Mouse (Mus musculus) gastrocnemius, adult 2 months (tissue): ENCODE results near the gene Fbxl15. TPM values are rescaled to one million over a fixed set of nuclear protein-coding genes. Genes with fewer than 3 reads are reported as not detected.

Source experiments
- DNase-seq: peaks from one replicate; pipeline ENCODE4 v3.0.0; 2022
- H3K27ac ChIP-seq: fragments of 200-600 bp; 2 replicates; pipeline ENCODE4 v1.8.1; 2022; ENCODE audit warnings: mild to moderate bottlenecking
- H3K4me3 ChIP-seq: fragments of 200-600 bp; 2 replicates; pipeline ENCODE4 v1.8.1; 2022; ENCODE audit warnings: mild to moderate bottlenecking, moderate library complexity
- CTCF ChIP-seq: fragments of 200-600 bp; IDR thresholded peaks from 2 replicates; pipeline ENCODE4 v1.8.1; 2022; ENCODE audit warnings: antibody characterized with exemption, mild to moderate bottlenecking, moderate library complexity
- intact Hi-C: fragments of 180-260 bp; cut with DNase I; formaldehyde crosslinking; loops from one replicate; pipeline ENCODE4 v1.15.1; 2025
- total RNA-seq, 2 experiments: library from RNA; stranded (reverse); gene quantifications; 2 replicates each; pipeline ENCODE4 v1.2.3; 2021

The Fbxl15 gene
- total RNA-seq, 2 experiments from 2014 or later = 2.9 to 3.8 TPM

- H3K4me3 ChIP-seq = peak overlapping the region; percentile 21
- intact Hi-C loops = loop anchor here (10.0 kb wide), 1 partner anchor 115 kb away; no protein-coding TSS in a partner anchor
- peak; percentile 88 for DNase-seq
- TF ChIP-seq CTCF = peak; percentile 91
- 0 out of 2 replicates have a peak overlapping the region, but pooled peaks have one; percentile 36 for H3K27ac ChIP-seq
Observed at GRCm38 (mm10) chr19:46329951-46330350, 2.0 kb downstream of the Fbxl15 start.

DNA sequence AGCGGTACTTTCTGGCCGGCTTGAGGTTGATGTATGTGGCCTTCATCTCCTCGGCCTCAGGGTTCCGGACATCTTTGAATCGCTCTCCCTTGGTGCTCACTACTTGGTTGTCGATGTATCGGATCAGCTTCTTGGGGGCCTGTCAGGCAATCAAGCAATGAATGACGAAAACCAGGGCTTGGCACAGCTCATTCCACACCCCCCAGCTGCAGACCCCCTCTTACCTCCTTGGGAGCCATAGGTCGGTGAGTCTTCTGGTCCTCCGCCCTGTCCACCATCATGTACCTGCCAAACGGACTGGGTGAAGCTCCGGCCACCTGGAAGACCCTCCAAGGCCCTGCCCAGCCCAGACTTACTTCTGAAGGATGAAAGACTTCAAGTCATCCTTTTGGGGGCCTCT lies 2.7 kb downstream of the Fbxl15 start:
- intact Hi-C loops = loop anchor here (10.0 kb wide), 1 partner anchor 114 kb away; no protein-coding TSS in a partner anchor
- Histone ChIP-seq H3K4me3 (no peak overlapping the region), H3K27ac (no peak overlapping the region)
- no peak for TF ChIP-seq CTCF
- DNase-seq = no peak

- intact Hi-C loops = loop anchor here (10.0 kb wide), 1 partner anchor 113 kb away; no protein-coding TSS in a partner anchor
- DNase-seq = no peak
- TF ChIP-seq CTCF = no peak
- H3K4me3 ChIP-seq = no peak overlapping the region
- no peak overlapping the region for H3K27ac ChIP-seq
Observed at GRCm38 (mm10) chr19:46331326-46331725, 3.3 kb downstream of the Fbxl15 start.

DNA sequence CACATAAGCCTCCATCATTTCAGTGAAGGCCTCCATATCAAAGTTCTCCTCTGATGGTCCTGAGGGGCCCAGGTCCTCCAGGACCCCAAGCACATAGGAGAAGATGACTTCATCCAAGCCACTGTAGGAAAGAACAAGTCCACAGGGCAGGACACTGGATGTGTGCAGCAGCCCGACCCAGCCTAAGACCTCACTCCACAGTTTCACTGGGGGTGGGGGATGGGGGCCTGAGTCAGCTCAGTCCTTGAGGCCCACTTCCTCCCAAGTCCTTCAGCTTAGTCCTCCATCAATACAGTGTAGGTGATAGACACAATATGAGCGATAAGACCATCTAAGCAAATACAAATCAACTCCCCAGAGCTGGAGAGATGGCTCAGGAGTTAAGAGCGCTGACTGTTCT lies 4.0 kb downstream of the Fbxl15 start:
- DNase-seq = no peak
- no peak for TF ChIP-seq CTCF
- no peak overlapping the region for H3K4me3 ChIP-seq
- intact Hi-C loops = loop anchor here (10.0 kb wide), 1 partner anchor 113 kb away; no protein-coding TSS in a partner anchor
- no peak overlapping the region for H3K27ac ChIP-seq

- no peak overlapping the region for H3K27ac ChIP-seq
- DNase-seq = no peak
- no peak for TF ChIP-seq CTCF
- H3K4me3 ChIP-seq = no peak overlapping the region
- intact Hi-C loops = loop anchor here (10.0 kb wide), 1 partner anchor 112 kb away; no protein-coding TSS in a partner anchor
Observed at GRCm38 (mm10) chr19:46332721-46333339, 4.8 kb downstream of the Fbxl15 start.

DNA sequence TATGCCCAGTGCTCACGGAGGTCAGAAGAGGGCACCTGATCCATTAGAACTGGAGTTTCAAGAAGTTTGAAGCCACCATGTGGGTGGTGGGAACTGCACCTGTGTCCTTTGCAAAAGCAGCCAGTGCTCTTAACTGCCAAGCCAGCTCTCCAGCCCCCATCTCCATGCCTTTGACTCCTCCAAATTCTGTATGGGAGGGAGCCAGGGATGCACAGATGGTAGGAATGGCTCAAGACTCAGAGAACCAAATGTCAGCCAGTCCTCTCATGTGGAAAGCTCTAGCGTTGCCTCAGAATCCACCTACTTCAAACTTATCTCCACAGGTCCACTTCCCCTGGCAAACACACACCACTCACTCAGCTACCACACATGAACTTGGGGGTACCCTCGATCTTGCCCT lies 5.9 kb downstream of the Fbxl15 start:
- no peak for TF ChIP-seq CTCF
- Histone ChIP-seq H3K4me3 (no peak overlapping the region), H3K27ac (no peak overlapping the region)
- DNase-seq = no peak
- intact Hi-C loops = loop anchor here (10.0 kb wide), 1 partner anchor 111 kb away; no protein-coding TSS in a partner anchor

DNA sequence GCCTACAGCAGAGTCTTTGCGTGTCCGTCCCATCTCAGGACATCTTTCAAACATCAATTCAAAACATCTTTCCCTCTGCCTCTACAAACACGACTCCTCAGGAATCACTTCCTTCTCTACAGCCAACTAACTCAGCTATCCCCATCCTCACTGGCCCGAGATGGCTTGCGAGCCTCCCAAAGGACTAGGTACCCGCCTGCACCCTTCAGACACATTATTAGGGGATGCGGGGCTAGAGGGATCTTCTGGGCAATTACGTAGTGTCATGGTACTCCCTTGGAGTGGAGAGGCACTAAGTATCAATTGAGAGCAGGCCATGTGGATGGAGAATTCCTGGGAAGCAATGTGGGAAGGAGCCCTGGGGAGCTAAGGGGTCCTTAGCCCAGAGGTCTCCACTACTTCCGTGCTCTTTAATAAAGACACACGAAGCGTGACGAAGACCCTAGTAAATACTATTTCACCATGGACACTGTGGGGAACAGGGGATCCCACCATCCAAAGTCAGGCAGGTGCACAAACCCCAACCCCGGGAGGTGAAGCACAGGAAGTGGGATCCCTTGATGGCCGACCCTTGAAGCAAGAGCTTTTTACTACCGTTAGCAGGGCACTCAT lies 9.8 kb downstream of the Fbxl15 start:
- no peak for DNase-seq
- Histone ChIP-seq H3K27ac (peak overlapping the region; percentile 93), H3K4me3 (peak overlapping the region; percentile 83)
- intact Hi-C loops = loop anchor here (2.0 to 10.0 kb wide), 2 partner anchors 19 to 107 kb away; no protein-coding TSS in a partner anchor
- TF ChIP-seq CTCF = no peak

- intact Hi-C loops = loop anchor here (2.0 to 10.0 kb wide), 2 partner anchors 18 to 106 kb away; no protein-coding TSS in a partner anchor
Observed at GRCm38 (mm10) chr19:46338331-46338936, 10.4 kb downstream of the Fbxl15 start, which contains the start of gene Cuedc2. TSS of gene Cuedc2 (minus strand) at chr19:46338702.

GRCm38 (mm10) chr19:46338942-46339286 lies 10.9 kb downstream of the Fbxl15 start:
- DNase-seq = no peak
- H3K4me3 ChIP-seq = peak overlapping the region; percentile 83
- intact Hi-C loops = loop anchor here (2.0 to 10.0 kb wide), 2 partner anchors 18 to 106 kb away; no protein-coding TSS in a partner anchor
- peak overlapping the region; percentile 93 for H3K27ac ChIP-seq
- no peak for TF ChIP-seq CTCF

More at GRCm38 (mm10) chr19:46338331-46338936, 10.4 kb downstream of the Fbxl15 start, which contains the start of gene Cuedc2:
- Histone ChIP-seq H3K4me3 (peak within 1 kb of the TSS; percentile 83), H3K27ac (peak within 1 kb of the TSS; percentile 93)
- peak; percentile 80 for TF ChIP-seq CTCF
- peak; percentile 95 for DNase-seq

DNA sequence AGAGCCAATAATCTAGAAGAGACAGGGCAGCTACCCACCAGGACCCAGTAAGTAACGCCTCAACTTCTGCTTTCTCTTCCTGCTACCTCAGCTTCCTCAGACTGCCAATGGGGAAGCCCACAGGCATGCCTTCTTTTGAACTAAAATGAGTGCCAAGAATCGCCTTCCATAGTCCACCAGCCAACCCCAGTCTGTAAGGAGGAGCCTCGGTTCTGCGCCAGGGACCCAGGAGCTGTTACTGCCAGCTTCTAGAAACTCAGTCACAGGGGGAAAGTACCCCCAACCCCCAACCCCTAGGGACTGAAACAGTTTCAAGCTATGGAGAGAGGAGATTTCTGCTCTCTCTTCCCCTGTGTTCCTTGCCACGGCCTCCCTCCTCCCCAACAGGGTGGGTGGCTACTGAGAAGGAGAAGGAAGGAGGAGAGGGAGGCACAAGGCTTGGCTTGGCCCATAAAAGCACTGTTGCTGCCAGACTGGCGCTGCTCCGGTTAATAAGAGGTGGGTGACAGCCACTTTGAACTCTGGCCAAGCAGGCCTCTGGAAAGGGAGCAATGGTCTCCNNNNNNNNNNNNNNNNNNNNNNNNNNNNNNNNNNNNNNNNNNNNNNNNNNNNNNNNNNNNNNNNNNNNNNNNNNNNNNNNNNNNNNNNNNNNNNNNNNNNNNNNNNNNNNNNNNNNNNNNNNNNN lies 11.4 kb downstream of the Fbxl15 start:
- DNase-seq = no peak
- H3K4me3 ChIP-seq = peak overlapping the region; percentile 83; the same call in 1 of the 2 replicates
- TF ChIP-seq CTCF = no peak
- intact Hi-C loops = loop anchor here (2.0 to 10.0 kb wide), 2 partner anchors 17 to 105 kb away; no protein-coding TSS in a partner anchor
- peak overlapping the region; percentile 93 for H3K27ac ChIP-seq

- no peak overlapping the region for H3K27ac ChIP-seq
- no peak for TF ChIP-seq CTCF
- H3K4me3 ChIP-seq = no peak overlapping the region
- DNase-seq = no peak
- intact Hi-C loops = no loop called here
Observed at GRCm38 (mm10) chr19:46344710-46345419, 16.9 kb downstream of the Fbxl15 start.

- no peak for TF ChIP-seq CTCF
- intact Hi-C loops = no loop called here
- Histone ChIP-seq H3K4me3 (no peak overlapping the region), H3K27ac (no peak overlapping the region)
- DNase-seq = no peak
Observed at GRCm38 (mm10) chr19:46347146-46347545, 19.2 kb downstream of the Fbxl15 start.
